Mouse (Mus musculus): ENCODE data around the gene Vps45.

Vps45 gene

DNA sequence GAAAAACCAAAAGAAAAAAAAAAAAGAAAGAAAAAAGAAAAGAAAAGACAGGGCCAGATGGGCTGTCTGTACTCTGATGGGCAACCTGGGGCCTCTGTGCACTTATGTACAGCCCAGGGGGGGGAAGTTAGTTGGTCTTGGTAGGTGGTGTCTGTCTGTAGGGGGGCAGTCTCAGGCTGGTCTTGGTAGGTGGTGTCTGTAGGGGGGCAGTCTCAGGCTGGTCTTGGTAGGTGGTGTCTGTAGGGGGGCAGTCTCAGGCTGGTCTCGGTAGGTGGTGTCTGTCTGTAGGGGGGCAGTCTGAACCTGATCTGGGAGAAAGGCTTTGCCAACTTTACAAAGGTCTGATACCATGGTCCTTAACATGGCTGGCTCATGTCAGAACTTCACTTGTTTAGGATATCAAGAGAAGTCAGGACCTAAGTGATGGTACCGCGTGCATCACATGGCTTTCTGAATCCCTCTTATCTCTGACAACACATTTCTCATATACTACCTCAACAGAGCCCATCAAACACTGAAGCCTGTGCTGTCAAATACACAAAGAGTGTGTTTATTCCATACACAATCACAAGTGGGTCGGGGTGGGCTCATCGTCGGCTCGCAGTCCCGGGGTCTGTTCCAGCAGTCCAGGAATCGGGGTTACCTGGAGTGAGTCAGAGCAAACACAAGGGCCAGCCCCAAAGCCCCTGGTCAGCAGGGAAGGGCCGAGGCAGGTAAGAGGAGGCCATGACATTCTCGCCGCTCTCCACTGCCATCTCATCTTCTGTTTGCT lies 58.8 kb downstream of the Vps45 start:
- CTCF ChIA-PET = no interaction called here

DNA sequence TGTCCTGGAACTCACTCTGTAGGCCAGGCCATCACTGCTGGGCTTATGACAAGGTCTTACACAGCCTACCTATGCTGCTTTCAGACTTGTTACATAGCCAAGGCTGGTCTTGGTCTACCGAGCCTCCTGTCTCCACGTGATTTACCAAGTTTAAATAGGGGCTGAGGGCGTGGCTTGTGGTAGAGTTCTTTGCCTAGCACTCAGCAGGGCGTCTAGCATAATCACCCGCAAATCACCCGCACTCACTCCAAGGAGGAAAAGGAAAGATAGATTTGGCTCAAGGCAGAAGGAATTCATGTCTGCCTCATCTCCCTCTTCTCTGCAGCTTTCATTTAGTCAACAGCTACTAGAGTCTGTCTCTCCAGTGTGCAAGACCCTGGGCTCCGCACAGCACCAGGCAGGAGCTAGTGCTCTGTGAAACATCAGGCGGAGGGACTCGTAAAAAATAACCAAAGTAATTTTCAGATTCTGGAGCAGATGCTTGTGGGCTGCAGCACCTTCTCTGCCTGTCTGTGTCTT lies 61.0 kb downstream of the Vps45 start:
- CTCF ChIA-PET = interaction anchor here (0.5 kb wide), 2 partner anchors 36 to 40 kb away, joined by 3 read pairs; no protein-coding TSS in a partner anchor

DNA sequence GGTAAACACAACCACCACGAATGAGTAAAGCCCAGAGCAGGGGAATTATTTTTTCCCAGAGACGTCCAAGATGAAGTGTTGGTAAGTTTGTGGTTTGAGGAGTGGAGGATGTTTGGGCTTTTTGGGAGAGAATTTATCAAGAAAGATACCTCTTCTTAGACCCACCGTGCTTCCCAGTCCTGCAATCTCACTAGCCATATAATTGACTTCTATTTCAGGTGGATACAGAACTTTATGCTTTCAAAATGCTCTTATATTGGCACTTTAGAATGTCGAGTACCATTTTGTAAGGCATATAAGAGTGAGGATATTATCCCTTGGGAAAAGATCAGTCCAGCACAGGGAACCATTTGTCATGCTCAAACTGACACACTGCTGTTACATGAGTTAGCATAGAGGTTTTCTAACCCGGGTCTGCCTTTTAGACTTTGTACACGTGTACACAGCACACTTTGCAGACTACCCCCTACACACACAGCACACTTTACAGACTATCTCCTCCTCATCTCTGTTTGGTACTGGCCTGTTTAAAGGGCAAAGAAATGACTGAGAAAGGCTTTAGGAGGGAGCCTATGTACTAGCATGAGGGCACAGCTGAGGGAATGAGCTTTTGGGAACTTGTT lies 61.7 kb downstream of the Vps45 start:
- CTCF ChIA-PET = interaction anchor here (0.5 to 0.8 kb wide), 3 partner anchors 30 to 39 kb away, joined by 3 to 11 read pairs (median 3); no protein-coding TSS in a partner anchor

DNA sequence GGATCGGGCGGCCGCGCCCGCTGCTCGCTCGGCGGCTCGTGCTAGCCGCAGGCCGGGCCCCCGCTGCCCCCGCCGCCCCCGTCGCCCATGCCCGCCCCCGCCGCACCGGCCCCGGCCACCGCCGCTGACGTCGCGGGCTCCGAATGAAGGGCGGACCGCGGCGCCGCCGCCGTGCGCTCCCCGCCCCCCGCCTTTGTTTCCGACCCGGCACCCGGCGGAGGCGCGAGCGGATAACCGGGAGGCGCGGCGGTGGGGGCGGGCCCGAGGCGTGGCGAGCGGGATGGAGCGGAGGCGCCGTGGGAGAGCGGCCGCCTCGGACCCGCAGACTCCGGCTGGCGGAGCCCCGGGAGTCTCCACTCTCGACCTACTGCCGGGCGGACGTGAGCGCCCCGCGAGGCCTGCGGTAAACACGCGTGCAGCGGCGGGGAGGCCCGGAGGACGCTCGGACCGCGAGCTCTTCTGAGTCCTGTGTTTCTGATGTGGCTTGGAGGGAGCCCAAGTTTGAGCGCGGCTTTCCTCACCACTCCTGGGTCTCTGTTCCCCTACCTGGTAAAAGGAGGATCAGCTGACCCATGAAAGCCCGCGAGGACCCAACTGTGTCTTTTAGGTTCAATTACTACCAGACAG lies 62.4 kb downstream of the Vps45 start, which contains the start of gene Plekho1:
TSS of gene Plekho1 (minus strand) at position 200 of the 627 bp plus-strand sequence.
- CTCF ChIA-PET = interaction anchor here (0.8 kb wide), 1 partner anchor 30 kb away, joined by 11 read pairs; no protein-coding TSS in a partner anchor

DNA sequence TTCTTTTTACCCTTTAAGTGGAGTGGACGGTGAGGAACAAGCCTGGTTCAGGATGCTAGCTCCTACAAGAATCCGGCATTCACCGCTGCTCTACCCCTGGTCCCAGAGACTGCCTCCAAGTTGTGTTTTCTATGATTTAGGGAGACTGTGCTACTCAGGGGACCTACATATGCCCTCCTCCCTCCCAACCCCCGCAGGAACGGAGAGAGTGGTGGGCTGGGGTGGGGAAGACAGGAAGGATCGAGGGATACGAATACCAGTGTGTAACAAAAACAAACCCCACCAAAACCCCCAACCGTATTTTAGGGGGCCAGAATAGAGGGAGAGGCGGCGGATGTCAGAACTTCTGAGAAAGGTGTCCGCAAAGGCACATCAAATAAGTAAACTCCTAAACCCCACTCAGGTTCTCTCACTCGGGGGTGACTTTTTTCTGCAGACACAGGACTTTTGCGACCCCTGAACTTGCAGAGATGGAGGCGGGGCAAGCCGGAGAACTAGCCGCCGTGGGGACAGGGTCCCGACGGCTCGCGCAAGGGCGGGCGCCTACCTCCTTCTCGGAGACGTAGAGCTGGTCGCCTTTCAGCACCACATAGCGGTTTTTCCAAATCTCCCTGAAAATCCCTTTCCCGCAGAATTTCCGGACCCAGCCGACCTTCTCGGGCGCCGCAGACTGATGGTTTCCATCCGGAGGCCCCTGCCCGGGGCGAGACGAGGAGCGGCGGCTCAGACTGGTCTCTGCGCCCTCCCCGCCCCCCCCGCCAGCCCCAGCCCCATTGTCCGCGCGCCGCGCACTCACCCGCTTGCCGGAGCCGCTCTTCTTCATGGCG lies 63.1 kb downstream of the Vps45 start:
- CTCF ChIA-PET = no interaction called here

DNA sequence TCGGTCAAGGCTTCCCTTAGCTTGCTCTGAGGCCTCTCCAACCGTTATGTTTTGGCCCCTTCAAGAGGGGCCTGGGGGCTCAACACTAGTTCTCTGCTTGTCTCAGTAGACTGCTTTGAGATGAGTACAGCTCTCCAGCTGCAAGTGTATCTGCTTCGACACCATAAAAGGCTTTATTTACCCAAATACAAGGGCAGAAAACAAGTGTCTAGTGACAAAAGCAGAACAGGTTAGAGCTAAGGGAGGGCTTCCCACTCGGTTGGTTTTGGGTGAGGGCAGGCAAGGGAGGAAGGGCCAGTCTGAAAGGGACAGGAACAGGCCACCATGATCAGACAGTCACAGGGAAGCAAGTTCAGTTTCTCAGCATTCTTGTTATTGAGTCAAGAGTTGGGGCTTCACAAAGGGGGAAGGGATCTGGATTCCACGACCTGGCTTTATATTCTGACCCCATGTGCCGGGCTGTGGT lies 63.9 kb downstream of the Vps45 start:
- CTCF ChIA-PET = no interaction called here

DNA sequence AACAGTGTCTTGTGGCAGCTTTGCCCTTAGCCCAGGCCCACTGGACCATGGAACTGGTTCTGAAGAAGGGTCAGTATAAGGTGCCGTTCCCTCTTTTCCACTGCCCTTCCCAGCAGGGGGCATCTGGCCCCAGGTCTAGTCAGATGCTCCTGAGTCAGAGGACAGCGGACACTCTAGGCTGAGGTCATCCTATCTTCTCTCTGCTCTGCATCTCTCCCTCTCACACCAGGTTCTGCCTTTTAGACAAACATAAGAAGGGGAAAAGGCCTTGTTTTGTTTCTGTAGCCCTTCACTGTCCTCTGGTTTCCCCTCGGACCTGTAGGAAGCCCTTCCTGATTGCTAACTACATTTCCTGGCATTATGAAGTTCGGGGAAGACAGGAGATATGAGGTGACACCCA lies 64.4 kb downstream of the Vps45 start:
- CTCF ChIA-PET = no interaction called here

DNA sequence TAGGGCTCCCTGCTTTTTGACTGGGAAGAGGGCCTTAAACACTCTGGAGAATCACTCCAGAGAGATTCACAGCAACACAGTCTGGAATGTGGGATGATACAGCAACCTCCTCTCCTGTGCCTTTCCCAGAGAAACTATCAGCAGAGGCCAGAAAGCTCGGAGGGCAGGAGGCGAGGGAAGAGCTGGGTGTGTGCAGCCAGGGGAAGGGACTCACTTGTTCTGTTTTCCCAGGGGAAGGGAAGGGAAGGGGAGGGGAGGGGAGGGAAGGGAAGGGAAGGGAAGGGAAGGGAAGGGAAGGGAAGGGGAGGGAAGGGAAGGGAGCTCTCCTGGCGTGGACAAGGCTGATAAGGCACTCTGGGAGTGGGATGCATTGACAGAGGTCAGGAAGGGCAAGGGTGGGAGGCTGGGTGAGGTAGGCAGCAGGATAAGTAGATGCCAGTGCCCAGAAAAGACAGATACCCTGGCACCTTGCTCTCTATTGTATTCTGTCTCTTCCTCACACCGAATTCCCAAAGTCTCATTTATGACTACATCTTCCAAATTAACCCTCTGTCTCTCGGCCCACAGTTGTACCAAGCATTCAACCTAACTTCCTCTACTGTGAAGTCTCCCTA lies 65.2 kb downstream of the Vps45 start:
- CTCF ChIA-PET = interaction anchor here (0.6 to 1.8 kb wide), 2 partner anchors 19 to 703 kb away, joined by 3 to 7 read pairs; partner anchors contain the start of gene Pias3

DNA sequence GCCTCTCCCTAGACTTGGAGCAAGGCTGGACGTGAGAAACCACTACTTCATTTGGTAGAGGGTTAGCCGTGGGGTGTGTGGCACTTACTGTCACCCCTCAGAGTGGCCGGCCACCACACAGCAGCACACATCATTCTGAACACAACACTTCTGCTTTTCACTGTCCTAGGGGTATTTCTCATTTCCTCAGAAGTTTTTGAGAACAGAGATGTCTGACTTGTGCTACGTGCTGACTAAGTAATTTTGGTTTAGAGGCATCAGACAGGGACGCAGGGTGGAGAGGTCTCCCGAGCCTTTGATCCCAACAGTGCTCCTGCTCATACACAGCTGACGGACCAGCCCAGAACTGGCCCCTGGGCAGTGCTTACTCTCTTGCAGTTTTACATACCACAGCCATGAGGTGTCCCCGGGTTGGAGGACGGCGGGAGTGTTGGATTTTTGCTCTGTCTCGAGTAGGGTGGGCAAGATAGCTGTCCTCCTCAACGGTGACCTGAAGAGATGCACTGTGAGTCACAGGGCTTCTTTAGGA lies 67.8 kb downstream of the Vps45 start:
- CTCF ChIA-PET = no interaction called here

DNA sequence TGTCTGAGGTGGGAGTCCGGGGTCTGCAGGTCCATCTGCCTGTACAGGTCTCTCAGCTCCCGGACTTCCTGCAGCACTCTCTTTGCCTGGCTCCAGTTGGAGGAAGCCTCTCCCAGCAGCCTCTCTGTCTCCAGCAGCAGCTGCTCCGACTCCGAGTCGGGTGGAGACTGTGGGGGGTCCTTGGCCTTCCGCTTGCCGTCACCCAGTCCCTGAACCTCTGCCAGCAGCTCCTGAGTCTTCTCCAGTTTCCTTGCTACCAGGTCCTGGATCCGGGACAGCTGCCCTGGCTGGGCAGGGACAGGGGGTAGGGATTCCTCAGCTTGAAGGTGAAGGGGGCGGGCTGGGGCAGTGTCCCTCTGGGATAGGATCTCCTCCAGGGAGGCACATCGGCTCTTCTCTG lies 69.3 kb downstream of the Vps45 start:
- CTCF ChIA-PET = interaction anchor here (0.5 kb wide), 1 partner anchor 21 kb away, joined by 3 read pairs; no protein-coding TSS in a partner anchor

DNA sequence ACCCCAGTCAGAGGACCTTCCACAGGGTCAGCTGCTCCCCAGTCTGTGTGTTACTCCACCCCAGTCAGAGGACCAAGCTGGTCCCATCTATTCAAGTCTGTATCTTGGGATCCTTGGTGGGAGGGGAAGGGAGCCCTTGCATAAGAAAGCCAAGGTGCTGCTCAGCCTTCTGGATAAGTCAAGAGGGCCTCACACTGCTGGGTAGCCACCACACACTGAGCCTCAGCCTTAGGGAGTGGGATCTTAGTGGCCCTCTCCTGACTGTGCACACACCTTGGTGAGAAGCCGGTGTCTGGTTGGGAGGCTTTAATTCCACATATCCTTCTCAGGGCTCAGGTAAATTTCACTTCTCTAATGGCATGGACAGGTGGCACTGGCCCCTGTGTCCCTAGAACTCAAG lies 70.1 kb downstream of the Vps45 start:
- CTCF ChIA-PET = interaction anchor here (0.7 to 2.1 kb wide), 3 partner anchors 16 to 99 kb away, joined by 3 to 7 read pairs (median 4); no protein-coding TSS in a partner anchor

DNA sequence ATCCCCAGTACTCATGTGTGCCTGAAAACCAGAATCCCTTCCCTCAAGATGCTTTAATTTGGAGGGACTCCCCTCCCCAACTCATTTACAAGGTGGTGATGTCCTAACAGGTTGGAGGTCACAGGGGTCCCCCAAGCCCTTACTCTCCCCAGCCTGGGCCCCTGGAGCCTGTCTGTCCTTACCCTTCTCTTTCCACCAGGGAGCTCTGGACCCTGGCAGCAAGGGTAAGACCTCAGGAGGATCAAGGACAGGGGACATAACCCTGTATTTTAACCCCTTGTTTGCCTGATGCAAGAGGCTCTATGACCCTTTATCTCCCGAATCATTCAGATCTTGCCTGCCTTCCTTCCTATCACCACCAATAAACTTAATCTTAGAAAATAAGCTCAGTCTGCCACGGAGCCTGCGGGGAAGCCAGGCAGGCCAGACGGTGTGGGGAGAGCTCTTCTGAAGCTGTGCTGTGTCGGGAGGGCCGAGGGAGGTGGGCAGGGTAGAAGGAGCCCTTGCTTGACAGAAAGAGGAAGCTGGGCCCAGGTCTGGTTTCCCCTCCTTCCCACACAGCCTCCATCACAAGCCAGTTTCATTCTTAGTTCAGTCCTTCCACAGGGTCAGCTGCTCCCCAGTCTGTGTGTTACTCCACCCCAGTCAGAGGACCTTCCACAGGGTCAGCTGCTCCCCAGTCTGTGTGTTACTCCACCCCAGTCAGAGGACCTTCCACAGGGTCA lies 70.7 kb downstream of the Vps45 start:
- CTCF ChIA-PET = interaction anchor here (0.7 to 2.1 kb wide), 4 partner anchors 15 to 98 kb away, joined by 3 to 7 read pairs (median 4); no protein-coding TSS in a partner anchor

DNA sequence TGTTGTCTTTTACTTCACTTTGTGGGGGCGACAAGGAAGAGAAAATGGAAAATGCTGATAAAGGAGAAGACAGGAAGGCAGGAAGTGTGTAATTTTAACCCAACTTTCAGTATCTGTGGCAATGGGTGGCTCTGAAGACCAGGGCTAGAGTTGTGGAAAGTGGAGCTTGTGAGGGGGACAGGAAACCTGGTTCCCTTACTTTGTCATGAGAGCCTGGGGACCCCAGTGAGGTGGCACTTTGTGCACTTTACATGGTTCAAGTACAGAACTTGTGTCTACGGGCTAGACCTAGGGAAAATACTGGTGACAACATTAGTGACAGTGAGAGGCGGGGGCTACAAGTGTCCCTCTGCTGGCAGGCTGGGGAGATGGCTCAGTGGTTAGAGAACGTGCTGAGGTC lies 71.3 kb downstream of the Vps45 start:
- CTCF ChIA-PET = interaction anchor here (0.9 to 2.1 kb wide), 2 partner anchors 14 to 34 kb away, joined by 3 to 7 read pairs; no protein-coding TSS in a partner anchor

DNA sequence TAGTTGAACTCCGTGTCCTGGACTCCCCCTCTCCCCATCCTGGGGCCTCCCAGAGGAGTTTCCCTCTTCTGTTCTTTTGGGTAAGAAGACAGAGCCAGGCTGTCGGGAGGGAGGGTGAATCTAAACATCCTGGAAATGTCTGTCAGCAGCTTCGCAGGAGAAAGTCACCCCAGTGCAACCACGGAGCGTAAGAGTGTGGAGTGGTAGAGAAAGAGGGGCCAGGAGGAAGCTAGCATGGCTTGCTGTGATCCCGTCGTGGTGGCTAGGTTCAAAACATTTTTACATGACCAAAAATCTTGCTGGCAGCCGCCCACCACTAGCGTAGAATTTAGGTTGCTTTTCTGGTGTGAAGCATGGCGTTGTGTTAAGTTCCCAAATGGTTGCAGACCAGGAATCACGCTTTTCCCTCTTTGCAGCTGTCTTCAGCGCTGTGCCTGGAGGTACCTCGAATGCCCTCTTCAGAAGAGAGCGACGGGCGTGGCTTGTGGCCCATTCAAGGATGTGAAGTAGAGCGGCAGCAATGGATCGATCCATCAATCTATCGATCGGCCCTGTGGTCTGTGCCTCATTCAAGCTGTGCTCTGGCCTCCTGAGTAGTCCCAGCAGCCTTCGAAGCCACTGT lies 72.2 kb downstream of the Vps45 start:
- CTCF ChIA-PET = interaction anchor here (0.5 to 2.1 kb wide), 2 partner anchors 13 to 46 kb away, joined by 3 to 7 read pairs; no protein-coding TSS in a partner anchor

DNA sequence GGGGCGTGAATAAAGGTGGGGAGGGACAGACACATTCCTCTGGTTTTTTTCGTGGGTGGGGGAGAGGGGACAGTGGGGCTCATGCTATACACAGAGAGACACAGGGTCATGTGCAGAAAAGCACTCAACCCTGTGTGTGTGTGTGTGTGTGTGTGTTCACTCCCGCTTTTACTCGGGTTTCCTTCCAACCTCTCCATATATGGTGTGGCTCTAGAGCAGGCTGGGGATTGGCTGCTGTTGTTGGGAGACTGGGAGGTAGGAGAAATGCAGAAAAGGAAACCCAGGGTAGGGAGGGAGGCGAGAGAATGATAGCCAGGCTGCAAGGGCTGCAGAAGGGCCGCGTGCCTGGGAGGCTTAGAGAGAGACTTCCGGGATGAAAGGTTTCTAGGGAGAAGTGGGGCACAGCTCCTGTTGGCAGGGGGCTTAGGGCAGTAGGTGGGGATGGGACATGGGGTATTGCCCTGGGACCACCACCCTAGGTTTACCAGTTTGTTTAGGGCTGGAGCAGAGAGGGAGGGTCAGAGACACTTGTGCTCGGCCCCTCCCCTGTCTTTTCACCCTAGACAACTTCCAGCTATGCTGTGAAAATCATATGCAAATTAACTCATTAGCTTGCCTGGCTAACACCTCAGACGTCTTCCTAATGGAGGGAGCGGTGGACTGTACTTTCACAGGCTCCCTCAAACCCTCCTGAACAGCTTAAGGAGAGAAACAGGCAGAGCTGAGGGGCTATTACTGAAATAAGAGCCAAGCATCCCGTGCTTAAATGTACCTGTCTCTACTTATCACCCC lies 72.9 kb downstream of the Vps45 start:
- CTCF ChIA-PET = no interaction called here

DNA sequence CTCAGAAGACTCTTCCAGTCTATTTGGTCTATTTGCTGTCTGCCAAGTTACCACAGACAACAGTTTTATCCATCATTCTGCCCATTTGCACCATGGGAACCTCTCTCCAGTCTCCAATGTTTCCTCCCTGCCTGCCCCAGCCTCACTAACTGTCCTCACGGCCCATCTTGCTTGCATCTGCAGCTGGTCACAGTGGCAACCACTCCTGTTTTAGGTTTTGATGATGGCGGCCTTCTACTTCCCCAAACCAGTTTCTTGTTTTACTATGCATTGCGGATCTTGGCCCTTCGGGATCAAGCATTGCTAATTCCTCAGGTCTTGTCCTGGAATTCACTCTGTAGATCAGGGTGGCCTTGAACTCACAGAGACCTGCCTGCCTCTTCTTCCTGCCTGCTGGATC lies 76.1 kb downstream of the Vps45 start:
- CTCF ChIA-PET = no interaction called here

DNA sequence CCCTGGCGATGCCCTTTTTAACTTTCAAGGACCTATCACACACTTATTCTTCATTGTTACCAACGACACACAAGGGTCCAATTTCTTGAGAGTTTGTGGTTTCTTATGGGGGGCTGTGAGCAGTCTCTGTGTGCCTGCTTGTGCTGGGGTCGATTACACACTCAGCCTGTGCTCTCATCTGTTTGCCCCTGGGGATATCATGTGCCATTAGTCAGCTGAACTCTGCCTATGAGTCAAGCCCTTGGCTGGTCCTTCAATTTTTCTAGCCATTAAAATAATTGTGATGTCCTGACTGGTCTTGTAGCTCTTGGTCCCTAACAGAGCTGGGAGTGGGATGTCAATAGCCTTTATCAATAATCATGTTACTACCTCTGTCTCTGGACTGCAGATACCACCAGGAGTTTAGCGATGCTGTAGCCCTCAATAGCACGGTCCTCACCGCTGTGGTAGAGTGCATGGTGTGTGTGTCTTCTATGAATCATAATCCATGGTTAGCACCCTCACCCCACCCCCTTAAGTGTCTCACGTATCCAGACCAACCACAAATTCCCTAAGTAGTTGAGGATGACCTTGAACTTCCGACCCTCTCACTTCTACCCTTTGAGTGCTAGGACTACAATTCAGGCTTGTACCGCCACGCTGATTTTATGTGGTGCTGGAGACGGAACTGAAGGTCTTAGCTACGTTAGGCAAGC lies 77.8 kb downstream of the Vps45 start:
- CTCF ChIA-PET = interaction anchor here (0.6 kb wide), 1 partner anchor 26 kb away, joined by 4 read pairs; no protein-coding TSS in a partner anchor
